Mouse (Mus musculus): ENCODE results near the gene Ppat.

Gene Ppat

GRCm38 (mm10) chr5:76868693-76869286 is 82.6 kb downstream of the Ppat start:
- DNase-seq, result no peak

DNA sequence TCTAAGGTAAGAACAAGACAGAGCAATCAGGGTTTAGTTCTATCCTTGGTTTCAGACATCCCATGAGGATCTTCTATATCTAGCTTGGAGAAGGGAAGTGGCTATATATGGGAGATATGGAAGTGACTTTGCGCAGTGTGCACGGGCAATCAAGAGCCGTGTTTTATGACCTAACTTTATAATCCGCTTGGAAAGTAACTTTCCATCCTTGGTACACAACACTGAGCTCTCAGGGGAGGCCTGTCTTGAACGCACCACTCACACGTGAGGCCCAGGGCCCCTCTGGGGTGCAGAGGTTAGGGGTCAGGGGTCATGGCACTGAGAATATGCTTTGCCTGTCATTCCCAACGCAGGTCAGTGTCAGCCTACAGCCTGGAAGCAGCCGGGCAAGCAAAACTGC is 84.6 kb downstream of the Ppat start:
- DNase-seq, result no peak
